Mouse (Mus musculus) left cerebral cortex, postnatal 25 days (tissue): ENCODE measurements around the gene Dnajc3. TPM values are rescaled to one million over a fixed set of nuclear protein-coding genes. Genes with fewer than 3 reads are reported as not detected.

Experiments used
- DNase-seq, 2 experiments: peaks; one replicate each; pipeline ENCODE4 v3.0.0; 2022; ENCODE audit warnings: low spot score in 2 of 2, mixed read lengths in 1 of 2
- intact Hi-C: fragments of 180-260 bp; cut with DNase I; formaldehyde crosslinking; loops from one replicate; pipeline ENCODE4 v1.15.1; 2025
- total RNA-seq, 2 experiments: library from RNA; stranded (reverse); gene quantifications; 2 replicates each; pipeline ENCODE4 v1.2.3; 2021

Gene Dnajc3
- total RNA-seq, 2 experiments from 2014 or later: 39.5 to 41.3 TPM

DNA sequence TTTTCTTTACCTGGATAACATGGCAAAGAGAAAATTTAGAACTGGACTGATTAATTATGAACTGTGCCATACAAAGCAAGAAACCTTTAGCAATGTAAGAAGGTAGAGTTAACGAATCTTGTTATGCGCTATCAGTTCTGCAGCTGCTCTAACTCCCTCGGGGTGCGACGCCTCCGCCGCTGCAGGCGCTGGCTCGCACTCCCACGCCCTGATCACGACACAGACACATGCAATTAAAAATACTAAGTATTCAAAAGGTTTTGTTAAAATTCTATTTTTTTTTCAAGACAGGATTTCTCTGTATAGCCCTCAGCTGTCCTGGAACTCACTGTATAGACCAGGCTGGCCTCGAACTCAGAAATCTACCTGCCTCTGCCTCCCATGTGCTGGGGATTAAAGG, 75.8 kb downstream of the Dnajc3 start:
- intact Hi-C loops: no loop called here
- DNase-seq: peak in 1 of 2 experiments; percentile 37

DNA sequence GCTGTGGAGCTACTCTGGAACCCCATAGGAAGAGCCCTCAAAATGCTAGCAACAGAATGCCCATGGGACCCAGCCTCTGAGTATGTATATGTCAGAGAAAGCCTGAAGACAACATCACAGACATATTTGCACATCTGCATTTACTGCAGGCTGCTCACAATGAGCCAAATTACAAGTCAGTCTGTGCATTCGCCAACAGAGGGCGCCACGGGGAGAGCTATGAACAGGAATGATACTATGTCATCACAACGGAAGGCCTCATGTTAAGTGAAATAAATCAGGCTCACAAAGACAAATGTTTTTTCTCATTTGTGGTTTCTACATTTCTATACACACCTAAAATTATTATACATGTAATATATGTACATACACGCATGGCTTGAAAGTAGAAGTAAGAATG, 88.1 kb downstream of the Dnajc3 start:
- intact Hi-C loops: loop anchor here (2.0 to 5.0 kb wide), 3 partner anchors 41 to 204 kb away; no protein-coding TSS in a partner anchor
- no peak for DNase-seq

DNA sequence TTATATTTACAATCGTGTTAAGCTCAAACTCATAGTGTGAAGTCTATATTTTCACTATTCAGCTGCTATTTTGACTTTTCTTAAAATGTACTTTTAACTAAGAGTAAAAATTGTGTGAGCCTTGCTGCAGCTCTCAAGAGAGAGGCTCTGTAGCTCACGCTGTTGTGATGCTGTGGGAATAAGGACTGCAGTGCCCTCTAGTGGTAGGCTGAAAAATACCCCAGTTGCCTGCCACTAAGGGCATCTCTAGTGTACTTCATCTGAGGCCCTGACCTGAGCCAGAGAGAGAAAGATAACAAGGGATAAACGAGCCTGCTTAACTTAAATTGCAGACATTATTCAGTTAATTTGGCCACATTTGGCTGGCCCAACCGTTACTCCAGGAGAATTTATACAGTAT, 89.4 kb downstream of the Dnajc3 start:
- intact Hi-C loops: loop anchor here (2.0 to 5.0 kb wide), 3 partner anchors 42 to 205 kb away; no protein-coding TSS in a partner anchor
- peak; percentile 65 to 67 for DNase-seq

DNA sequence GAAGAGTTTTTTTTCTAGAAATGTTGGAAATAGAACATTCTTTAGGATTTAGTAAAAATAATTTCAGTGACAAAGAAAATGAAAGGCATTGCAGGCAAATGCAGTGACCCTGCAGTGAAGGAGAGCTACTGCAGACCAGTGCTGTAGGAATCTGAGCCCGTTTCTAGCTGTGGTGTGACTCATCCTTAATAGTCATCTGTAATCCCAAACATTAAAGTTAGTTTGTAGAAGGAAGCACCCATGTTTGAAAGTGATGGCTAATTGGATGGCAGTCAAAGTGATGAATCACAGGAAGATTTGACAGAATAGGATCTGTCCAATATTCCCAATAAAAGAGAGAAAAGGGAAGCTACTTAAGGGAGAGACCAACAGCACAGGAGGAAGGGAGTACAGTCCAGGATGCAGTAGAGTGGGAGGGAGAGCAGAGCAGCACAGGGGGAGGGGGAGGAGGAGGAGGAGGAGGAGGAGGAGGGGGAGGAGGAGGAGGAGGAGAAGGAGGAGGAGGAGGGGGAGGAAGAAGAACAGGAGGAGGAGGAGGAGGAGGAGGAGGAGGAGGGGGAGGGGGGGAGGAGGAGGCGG, 90.0 kb downstream of the Dnajc3 start:
- intact Hi-C loops: loop anchor here (2.0 to 5.0 kb wide), 3 partner anchors 43 to 205 kb away; no protein-coding TSS in a partner anchor
- DNase-seq: peak in 1 of 2 experiments; percentile 42

Other genes starting within 250 kb of the Dnajc3 start
- 10 to 100 TPM in 1 of 2 experiments, 1 to 10 TPM in 1; 7.5 to 10.2 TPM for gene Abcc4, start 231.8 kb upstream of the Dnajc3 start, total RNA-seq
- gene Cldn10, start 150.1 kb upstream of the Dnajc3 start, total RNA-seq: 10 to 100 TPM; 28.4 to 30.2 TPM
- gene Dzip1, start 12.5 kb upstream of the Dnajc3 start, total RNA-seq: 10 to 100 TPM; 85.6 to 99.0 TPM
- 10 to 100 TPM; 22.4 to 33.3 TPM for gene Uggt2, start 161.5 kb downstream of the Dnajc3 start, total RNA-seq
- 10 to 100 TPM; 72.5 to 72.6 TPM for gene Hs6st3, start 200.4 kb downstream of the Dnajc3 start, total RNA-seq